Mouse (Mus musculus) heart, embryonic 10.5 days (tissue): ENCODE measurements at regions not wholly inside any gene's neighbourhood (a gene's known extent, or its start where the extent isn't known, plus 50 kb on each side); places are given as distances from the start of the nearest gene placed in this dataset.

ENCODE experiments used
- DNase-seq: peaks from one replicate; pipeline ENCODE4 v3.0.0-alpha.2; 2017; ENCODE audit warnings: low spot score
- H3K27ac ChIP-seq: fragments of 300-500 bp; sonication (generic); 2 replicates; pipeline ENCODE4 v1.5.1; 2016; ENCODE audit warnings: mild to moderate bottlenecking
- H3K27me3 ChIP-seq: fragments of 300-500 bp; sonication (generic); 2 replicates; pipeline ENCODE4 v1.6.1; 2016; ENCODE audit warnings: mild to moderate bottlenecking; ENCODE audit not compliant: poor library complexity, insufficient read depth, severe bottlenecking
- H3K36me3 ChIP-seq: fragments of 300-500 bp; sonication (generic); 2 replicates; pipeline ENCODE4 v1.6.1; 2016; ENCODE audit warnings: mild to moderate bottlenecking, moderate library complexity
- H3K4me1 ChIP-seq: fragments of 300-500 bp; sonication (generic); 2 replicates; pipeline ENCODE4 v1.6.1; 2016; ENCODE audit warnings: mild to moderate bottlenecking
- H3K4me3 ChIP-seq: fragments of 300-500 bp; sonication (generic); 2 replicates; pipeline ENCODE4 v1.5.1; 2016; ENCODE audit warnings: mild to moderate bottlenecking, moderate library complexity
- H3K9me3 ChIP-seq: fragments of 300-500 bp; sonication (generic); 2 replicates; pipeline ENCODE4 v1.6.1; 2016; ENCODE audit warnings: mild to moderate bottlenecking, moderate library complexity
- WGBS: fragments of 180-500 bp; shearing (Covaris S2); methylation state at CpG from one replicate; pipeline ENCODE4 v1.1.7; 2016; 5-methylcytosine and 5-hydroxymethylcytosine counted together

GRCm38 (mm10) chr10:97035371-97035786, 418.6 kb downstream of the Btg1 start:
- Histone ChIP-seq H3K27me3 (no peaks in the 10 kb centered on the region), H3K9me3 (no peaks in the 10 kb centered on the region), H3K36me3 (no peaks in the 10 kb centered on the region), H3K4me3 (no peak overlapping the region), H3K4me1 (no peaks in the 10 kb centered on the region), H3K27ac (peak overlapping the region; percentile 22; the same call in 1 of the 2 replicates)
- no peak for DNase-seq
- WGBS: 54% methylated on average over 12 of the region's 12 CpGs

DNA sequence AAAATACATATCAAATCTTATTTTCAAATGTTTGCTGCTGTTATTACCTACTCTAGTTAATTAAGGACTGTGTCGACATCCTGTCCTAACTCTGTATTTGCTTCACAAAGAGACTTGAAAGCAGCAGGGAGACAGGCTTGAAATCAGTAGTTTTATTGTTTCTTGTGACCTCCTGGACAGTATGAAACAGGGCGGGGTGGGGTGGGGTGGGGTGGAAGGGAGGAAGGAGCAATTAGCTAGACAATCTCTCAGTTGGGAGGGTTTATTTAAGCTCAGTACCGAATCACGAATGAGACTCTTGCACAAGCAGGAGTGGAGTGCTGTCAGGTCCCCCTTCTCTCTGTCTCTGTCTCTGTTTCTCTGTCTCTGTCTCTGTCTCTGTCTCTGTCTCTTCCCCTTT, 421.2 kb downstream of the Btg1 start:
- no peak overlapping the region for H3K4me3 ChIP-seq
- 60% methylated on average over 4 of the region's 4 CpGs for WGBS
- H3K27me3 ChIP-seq: no peaks in the 10 kb centered on the region
- no peak overlapping the region for H3K27ac ChIP-seq
- H3K9me3 ChIP-seq: no peaks in the 10 kb centered on the region
- DNase-seq: no peak
- no peaks in the 10 kb centered on the region for H3K4me1 ChIP-seq
- H3K36me3 ChIP-seq: no peaks in the 10 kb centered on the region

DNA sequence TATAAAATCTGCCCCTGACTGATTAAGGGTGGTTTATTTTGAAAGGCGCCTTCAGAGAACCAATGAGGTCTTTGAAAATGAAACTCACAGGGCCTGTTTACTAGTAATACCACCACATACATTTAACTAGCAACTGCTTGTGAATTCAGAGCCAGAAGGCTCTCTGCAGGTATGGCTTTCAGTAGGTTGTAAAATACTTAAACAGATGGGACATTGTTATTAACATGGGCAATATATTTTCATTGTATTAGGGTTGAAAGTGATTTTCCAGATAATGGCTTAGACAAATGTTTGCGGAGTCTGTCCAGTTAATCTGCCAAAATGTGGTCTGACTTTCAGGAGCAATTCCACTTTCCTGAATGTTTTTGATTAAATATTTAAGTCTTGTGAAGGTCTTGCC, 430.8 kb downstream of the Btg1 start:
- no peak for DNase-seq
- no peak overlapping the region for H3K27ac ChIP-seq
- no peak overlapping the region for H3K4me3 ChIP-seq
- H3K9me3 ChIP-seq: no peaks in the 10 kb centered on the region
- 88% methylated on average over 2 of the region's 2 CpGs for WGBS
- H3K36me3 ChIP-seq: no peaks in the 10 kb centered on the region
- no peaks in the 10 kb centered on the region for H3K27me3 ChIP-seq
- no peaks in the 10 kb centered on the region for H3K4me1 ChIP-seq

DNA sequence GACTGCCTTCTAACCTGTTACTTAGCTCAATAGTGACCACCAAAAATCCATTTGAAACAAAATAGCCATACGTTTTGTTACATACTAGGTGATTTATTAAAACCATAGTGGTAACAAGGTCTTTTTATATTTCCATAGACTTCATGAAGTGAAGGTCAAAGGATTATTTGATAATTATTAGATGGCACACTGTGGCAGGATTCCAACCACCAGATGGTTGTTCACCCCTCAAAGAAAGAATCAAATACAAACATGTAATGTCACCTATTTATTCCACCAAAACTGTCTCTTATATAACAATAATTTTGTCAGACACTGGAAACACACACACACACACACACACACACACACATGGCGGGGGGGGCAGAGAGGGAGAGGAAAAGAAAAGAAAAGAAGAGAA, 431.2 kb downstream of the Btg1 start:
- Histone ChIP-seq H3K4me1 (no peaks in the 10 kb centered on the region), H3K4me3 (no peak overlapping the region), H3K27me3 (no peaks in the 10 kb centered on the region), H3K27ac (no peak overlapping the region), H3K9me3 (no peaks in the 10 kb centered on the region), H3K36me3 (no peaks in the 10 kb centered on the region)
- no peak for DNase-seq
- WGBS: 67% methylated on average over 2 of the region's 2 CpGs

DNA sequence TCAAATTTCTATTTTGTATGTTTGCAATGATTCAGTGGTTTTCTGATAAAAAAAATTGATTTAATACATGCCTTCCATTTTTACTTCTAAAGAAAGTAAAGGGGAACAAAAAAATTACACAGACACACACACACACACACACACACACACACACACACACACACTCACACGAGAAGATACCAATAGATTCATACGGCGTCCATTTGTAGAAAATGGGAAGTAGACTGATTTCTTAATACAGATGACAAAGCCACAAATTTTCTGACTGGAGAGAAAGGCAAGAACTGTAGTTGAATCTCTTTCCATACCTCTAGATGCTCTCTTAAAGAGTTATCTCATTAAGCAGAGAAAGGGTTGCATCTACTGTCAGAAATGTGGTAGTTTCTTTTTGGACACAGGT, 424.9 kb upstream of the Dcn start:
- Histone ChIP-seq H3K4me3 (no peak overlapping the region), H3K27me3 (no peaks in the 10 kb centered on the region), H3K27ac (no peak overlapping the region), H3K9me3 (no peaks in the 10 kb centered on the region), H3K4me1 (no peaks in the 10 kb centered on the region), H3K36me3 (no peaks in the 10 kb centered on the region)
- no peak for DNase-seq
- WGBS: 86% methylated on average over 3 of the region's 3 CpGs

DNA sequence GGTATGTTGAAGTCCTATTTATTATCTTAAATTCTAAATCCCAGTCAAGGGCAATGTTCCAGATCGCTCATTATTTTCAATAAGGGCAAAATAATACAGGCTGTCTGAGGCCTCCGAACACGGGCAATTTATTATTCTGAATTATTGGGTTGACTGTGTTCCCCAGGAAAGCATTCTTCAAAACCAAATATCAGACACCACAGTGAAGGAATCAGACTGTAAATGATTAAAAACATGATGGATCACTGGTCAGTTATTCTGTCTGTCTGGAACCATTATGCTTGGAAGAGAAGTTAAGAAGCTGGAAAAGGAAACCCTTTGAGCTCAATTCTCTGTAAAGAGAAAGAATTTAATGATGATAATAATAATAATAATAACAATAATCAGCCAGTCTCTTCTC, 417.4 kb upstream of the Dcn start:
- 85% methylated on average over 3 of the region's 3 CpGs for WGBS
- Histone ChIP-seq H3K9me3 (no peaks in the 10 kb centered on the region), H3K36me3 (no peaks in the 10 kb centered on the region), H3K4me1 (no peaks in the 10 kb centered on the region), H3K4me3 (no peak overlapping the region), H3K27ac (no peak overlapping the region), H3K27me3 (no peaks in the 10 kb centered on the region)
- no peak for DNase-seq

GRCm38 (mm10) chr10:97064546-97064945, 414.9 kb upstream of the Dcn start:
- H3K9me3 ChIP-seq: no peaks in the 10 kb centered on the region
- H3K27ac ChIP-seq: no peak overlapping the region
- H3K4me1 ChIP-seq: no peaks in the 10 kb centered on the region
- no peaks in the 10 kb centered on the region for H3K27me3 ChIP-seq
- no peaks in the 10 kb centered on the region for H3K36me3 ChIP-seq
- DNase-seq: no peak
- H3K4me3 ChIP-seq: no peak overlapping the region

GRCm38 (mm10) chr10:97078022-97078473, 401.4 kb upstream of the Dcn start:
- 82% methylated on average over 5 of the region's 5 CpGs for WGBS
- DNase-seq: no peak

GRCm38 (mm10) chr10:97079575-97079974, 399.8 kb upstream of the Dcn start:
- no peaks in the 10 kb centered on the region for H3K36me3 ChIP-seq
- 89% methylated on average over 6 of the region's 6 CpGs for WGBS
- DNase-seq: no peak
- no peaks in the 10 kb centered on the region for H3K9me3 ChIP-seq
- no peak overlapping the region for H3K27ac ChIP-seq
- H3K27me3 ChIP-seq: no peaks in the 10 kb centered on the region
- H3K4me3 ChIP-seq: no peak overlapping the region
- H3K4me1 ChIP-seq: no peaks in the 10 kb centered on the region

More at GRCm38 (mm10) chr10:97078022-97078473, 401.4 kb upstream of the Dcn start:
- Histone ChIP-seq H3K27me3 (no peaks in the 10 kb centered on the region), H3K4me3 (no peak overlapping the region), H3K4me1 (no peaks in the 10 kb centered on the region), H3K27ac (no peak overlapping the region), H3K9me3 (no peaks in the 10 kb centered on the region), H3K36me3 (no peaks in the 10 kb centered on the region)

DNA sequence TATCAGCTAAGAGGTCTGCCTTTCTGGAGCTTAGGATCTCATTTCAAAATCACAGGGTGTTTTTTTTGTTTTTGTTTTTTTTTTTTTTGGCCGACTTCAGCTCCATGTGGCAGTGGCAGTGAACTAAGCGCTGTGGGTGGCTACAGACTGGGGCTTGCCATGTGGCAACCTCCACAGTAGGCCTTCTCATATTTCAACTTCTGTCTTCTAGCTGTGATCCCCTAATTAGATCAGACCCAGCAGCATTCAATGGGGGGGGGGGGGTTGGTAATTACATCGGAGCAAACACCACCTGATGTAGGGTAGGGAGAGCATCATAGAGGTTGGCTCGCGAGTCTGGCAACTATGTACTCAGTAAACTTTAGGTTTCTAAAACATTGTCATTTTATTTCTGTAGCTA, 392.1 kb upstream of the Dcn start:
- no peak for DNase-seq
- Histone ChIP-seq H3K9me3 (no peaks in the 10 kb centered on the region), H3K36me3 (no peaks in the 10 kb centered on the region), H3K4me3 (no peak overlapping the region), H3K4me1 (no peaks in the 10 kb centered on the region), H3K27me3 (no peaks in the 10 kb centered on the region), H3K27ac (no peak overlapping the region)
- WGBS: 70% methylated on average over 5 of the region's 5 CpGs

- Histone ChIP-seq H3K27ac (no peak overlapping the region), H3K9me3 (no peaks in the 10 kb centered on the region), H3K36me3 (no peaks in the 10 kb centered on the region), H3K27me3 (no peaks in the 10 kb centered on the region), H3K4me1 (no peaks in the 10 kb centered on the region), H3K4me3 (no peak overlapping the region)
- WGBS: 81% methylated on average over 7 of the region's 7 CpGs
- DNase-seq: no peak
Observed at GRCm38 (mm10) chr10:97090254-97090653, 389.2 kb upstream of the Dcn start.

- WGBS: 49% methylated on average over 3 of the region's 3 CpGs
- H3K36me3 ChIP-seq: no peaks in the 10 kb centered on the region
Observed at GRCm38 (mm10) chr10:97093886-97094285, 385.5 kb upstream of the Dcn start.

DNA sequence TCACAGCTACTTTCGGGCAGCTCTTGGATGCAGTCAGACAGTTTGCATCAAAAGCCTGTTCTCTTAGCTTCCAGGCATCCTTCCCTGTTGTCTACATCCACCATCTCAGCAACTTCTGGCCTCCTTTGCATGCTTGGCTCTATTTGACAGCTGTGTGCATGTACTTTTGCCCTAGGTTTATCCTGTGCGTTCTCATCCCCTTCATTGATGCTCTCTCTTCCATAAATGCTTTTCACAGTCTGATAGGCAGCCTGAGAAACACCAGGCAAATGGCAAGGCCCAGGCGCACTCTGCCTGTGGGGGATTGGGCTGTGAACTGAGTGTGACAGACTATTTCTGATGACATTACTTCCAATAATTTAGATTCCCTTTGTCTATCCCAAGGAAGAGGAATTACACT, 364.9 kb upstream of the Dcn start:
- DNase-seq: no peak
- Histone ChIP-seq H3K27ac (no peak overlapping the region), H3K36me3 (no peaks in the 10 kb centered on the region), H3K9me3 (no peaks in the 10 kb centered on the region), H3K27me3 (no peaks in the 10 kb centered on the region), H3K4me1 (no peaks in the 10 kb centered on the region), H3K4me3 (no peak overlapping the region)
- WGBS: 73% methylated on average over 3 of the region's 3 CpGs

More at GRCm38 (mm10) chr10:97093886-97094285, 385.5 kb upstream of the Dcn start:
- DNase-seq: no peak
- H3K4me3 ChIP-seq: no peak overlapping the region
- H3K4me1 ChIP-seq: no peaks in the 10 kb centered on the region
- H3K27ac ChIP-seq: no peak overlapping the region
- no peaks in the 10 kb centered on the region for H3K9me3 ChIP-seq
- no peaks in the 10 kb centered on the region for H3K27me3 ChIP-seq

- no peaks in the 10 kb centered on the region for H3K36me3 ChIP-seq
- DNase-seq: no peak
- H3K4me3 ChIP-seq: no peak overlapping the region
- no peaks in the 10 kb centered on the region for H3K4me1 ChIP-seq
- H3K9me3 ChIP-seq: no peaks in the 10 kb centered on the region
- WGBS: 80% methylated on average over 1 of the region's 1 CpGs
- H3K27ac ChIP-seq: no peak overlapping the region
- no peaks in the 10 kb centered on the region for H3K27me3 ChIP-seq
Observed at GRCm38 (mm10) chr10:97122693-97123092, 356.7 kb upstream of the Dcn start.
